ENCODE assay signal across 8 mouse cellular contexts in genomic region chr5:138753946-138754302, GRCm38 (mm10). TPM values are rescaled to one million over a fixed set of nuclear protein-coding genes. Genes with fewer than 3 reads are reported as not detected.
DNase-seq lines count a peak whose midpoint lies in the region; ATAC-seq lines count a peak whose summit lies in the region.

No protein-coding gene starts in this region.

- peaks cover 49% of the 10 kb centered on the region for H3K4me1 ChIP-seq in hindbrain, embryonic 12.5 days

- H3K9me3 ChIP-seq in hindbrain, embryonic 12.5 days (replicated peaks): no peaks in the 10 kb centered on the region

- peaks cover 25% of the 10 kb centered on the region for H3K27me3 ChIP-seq in hindbrain, embryonic 12.5 days

- H3K4me2 ChIP-seq in hindbrain, embryonic 12.5 days (replicated peaks): peak overlapping the region; percentile 93

- H3K27ac ChIP-seq in hindbrain, embryonic 12.5 days: peak overlapping the region; percentile 96

- peak overlapping the region; percentile 67 for H3K4me3 ChIP-seq in hindbrain, embryonic 12.5 days

- no peaks in the 10 kb centered on the region for H3K36me3 ChIP-seq in hindbrain, embryonic 12.5 days

- ATAC-seq in hindbrain, embryonic 12.5 days (ENCODE audit: low FRiP score): peak; percentile 29; the same call in 1 of the 2 replicates

- 3% methylated on average over 9 of the region's 9 CpGs for WGBS in hindbrain, embryonic 12.5 days

- peak overlapping the region; percentile 91 for H3K9ac ChIP-seq in hindbrain, embryonic 12.5 days

- DNase-seq in frontal cortex, postnatal 14 days (ENCODE audit: low spot score in 2 of 2): peak; percentile 24 to 28
- DNase-seq in frontal cortex, postnatal 25 days (ENCODE audit: low spot score in 2 of 2): no peak
- DNase-seq in right cerebral cortex, postnatal 10 days (ENCODE audit: low spot score in 2 of 2): peak; percentile 63 to 72
- DNase-seq in right cerebral cortex, postnatal 36 days (ENCODE audit: low spot score in 2 of 2): no peak
- DNase-seq in lung, postnatal 10 days: peak; percentile 37
- no peak for DNase-seq in B cell, adult 2 months
- DNase-seq in cerebellum, adult 18-20 months: no peak

RNA-seq across cellular contexts. Expression of gene Fam20c, which starts 0.4 kb away (rescaled TPM):
- 44.1 and 45.8 TPM in 2 replicates for polyA plus RNA-seq in hindbrain, embryonic 12.5 days (2016; fragmentation: Nextera tagmentation; extraction: Ambion mirVana)

Comparison
In these comparisons a context has a peak if more than half of its experiments do, and no peak if none do; other contexts are left out.
1. DNase-seq: peak in frontal cortex, postnatal 14 days (2 of 2), right cerebral cortex, postnatal 10 days (2 of 2) and lung, postnatal 10 days (single experiment); none in frontal cortex, postnatal 25 days (0 of 2), right cerebral cortex, postnatal 36 days (0 of 2), B cell, adult 2 months (0 of 2) and cerebellum, adult 18-20 months (0 of 2).